Mouse (Mus musculus) A20 (cell line): ENCODE data around the gene Gm8871.
A peak's percentile ranks its signal among the peaks of the same experiment; 100 is the strongest.
"Not testable (repeated sequence)": the region's sequence is repeated elsewhere in the genome, so short reads cannot be mapped to it uniquely, and the experiment has no call there.

Source experiments
- DNase-seq: peaks from one replicate; pipeline ENCODE4 v3.0.0-alpha.2; 2011; ENCODE audit warnings: low read depth, low spot score

Gene Gm8871

DNA sequence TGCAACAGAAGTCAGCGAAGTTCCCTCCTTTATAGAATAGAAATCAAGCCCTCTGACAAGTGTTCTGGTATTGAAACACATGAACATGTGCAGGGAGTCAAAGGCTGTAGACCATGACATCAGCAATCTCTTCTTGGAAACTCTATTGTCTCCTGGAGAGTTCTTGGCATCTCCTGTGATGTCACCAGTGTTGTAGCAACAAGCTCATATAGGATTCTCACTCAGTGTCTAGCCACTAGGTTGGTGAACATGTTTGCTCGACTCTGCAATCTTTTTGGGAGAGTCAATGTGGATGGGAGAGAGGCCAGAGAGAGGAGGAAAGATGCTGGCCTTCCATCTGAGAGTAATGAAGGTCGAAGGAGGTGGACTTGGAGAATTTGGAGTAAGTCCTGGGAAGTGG is at the start of gene Gm8871, which contains the start of gene Gm8857:
Gene Gm8871, plus strand, starts transcription at position 301 of the 400 bp plus-strand sequence.
Gene Gm8857, plus strand, starts transcription at position 303 of the 400 bp plus-strand sequence.
- DNase-seq = not testable (repeated sequence)

DNA sequence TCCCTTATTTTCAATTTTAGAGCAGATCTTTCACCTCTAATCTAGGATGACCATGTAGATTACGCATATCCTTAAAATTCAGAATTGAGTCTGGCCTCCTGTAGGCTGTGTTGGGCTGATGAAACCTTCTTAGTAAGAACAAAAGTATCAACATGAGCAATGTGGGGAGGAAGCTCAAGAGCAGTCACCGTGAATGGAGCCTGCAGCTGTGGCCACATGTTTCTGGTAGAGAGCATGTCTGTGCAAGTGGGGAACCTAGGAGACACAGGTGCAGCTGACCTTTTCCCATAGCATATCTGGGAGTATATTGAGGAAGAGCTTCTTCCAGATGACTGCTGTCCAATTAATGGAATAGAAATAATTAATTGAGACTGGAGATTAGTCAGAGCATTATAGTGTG is 5.9 kb downstream of the Gm8871 start:
- DNase-seq = peak; percentile 54

DNA sequence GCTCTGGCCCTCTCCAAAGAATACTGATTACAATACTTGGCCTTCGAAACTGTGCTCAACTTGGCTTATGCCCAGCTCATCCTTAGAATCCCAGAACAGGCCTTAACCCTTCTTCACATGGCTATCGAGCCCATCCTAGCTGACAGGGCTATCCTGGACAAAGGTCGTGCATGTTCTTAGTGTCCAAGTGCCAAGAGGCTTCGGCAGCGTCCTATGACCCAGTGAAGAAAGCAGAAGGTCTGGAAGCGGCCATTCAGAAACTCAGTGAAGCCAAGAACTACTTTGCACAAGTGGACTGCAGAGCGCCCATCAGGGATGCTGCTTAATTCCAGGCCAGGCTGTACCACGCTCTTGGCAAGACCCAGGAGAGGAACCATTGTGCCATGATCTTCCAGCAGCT is 10.5 kb downstream of the Gm8871 start:
- DNase-seq = not testable (repeated sequence)
